Mouse (Mus musculus): ENCODE measurements around the gene Kdm2b. TPM values are rescaled to one million over a fixed set of nuclear protein-coding genes. Genes with fewer than 3 reads are reported as not detected.

The Kdm2b gene
- total RNA-seq, 2 experiments from 2014 or later = 58.6 to 59.2 TPM

DNA sequence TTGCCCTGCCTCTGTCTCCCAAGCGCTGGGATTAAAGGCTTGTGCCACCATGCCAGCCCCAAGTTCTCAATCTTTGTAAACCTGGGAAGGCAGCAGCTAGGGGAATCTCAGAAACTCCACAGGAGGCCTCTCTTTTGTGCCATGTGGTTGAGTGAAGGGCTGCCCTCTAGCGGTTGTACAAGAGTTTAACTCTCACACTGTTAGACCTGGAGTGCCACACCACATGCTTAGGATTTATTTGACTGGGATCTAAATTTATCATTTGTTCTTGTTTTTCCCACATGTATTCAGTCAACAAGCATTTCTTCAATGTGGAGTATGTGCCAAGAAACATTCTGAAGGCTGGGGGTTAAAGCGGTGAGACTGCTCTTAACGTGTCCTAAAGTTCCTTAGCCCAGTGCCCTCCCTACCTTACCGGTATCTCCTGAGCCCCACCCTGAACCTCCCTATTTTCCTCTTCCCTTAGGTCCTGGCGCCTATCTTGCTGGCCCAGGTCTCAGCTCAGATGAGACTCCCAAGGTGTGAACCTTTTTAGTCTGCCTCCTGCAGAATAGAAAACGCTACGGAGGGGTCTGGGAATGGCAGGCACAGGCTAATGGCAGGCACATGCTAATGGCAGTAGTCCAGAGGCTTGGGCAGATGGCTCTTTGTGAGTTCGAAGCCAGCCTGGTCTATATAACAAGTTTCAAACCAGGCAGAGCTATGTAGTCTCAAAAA lies 24.1 kb upstream of the Kdm2b start:
- DNase-seq (ENCODE audit: low spot score in 2 of 2) = peak; percentile 72 to 83

DNA sequence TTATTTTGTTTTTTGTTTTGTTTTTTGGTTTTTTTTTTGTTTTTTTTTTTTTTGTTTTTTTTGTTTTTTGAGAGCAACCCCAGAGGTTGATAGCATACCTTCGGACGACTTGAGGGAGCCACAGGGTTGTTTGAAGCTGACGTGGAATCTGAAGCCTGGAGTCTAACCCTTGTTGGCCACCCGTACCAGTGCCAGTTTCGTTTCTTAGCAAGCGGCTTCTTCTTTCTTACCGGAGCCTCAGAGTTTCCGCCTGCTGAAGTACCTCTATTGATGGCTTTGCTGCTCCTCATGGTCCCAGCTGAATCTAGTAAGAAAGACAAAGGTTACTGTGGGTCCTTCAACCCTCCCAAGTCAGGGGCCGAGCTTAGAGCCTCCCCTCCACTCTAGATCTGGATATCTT lies 22.1 kb upstream of the Kdm2b start:
- DNase-seq (ENCODE audit: low spot score in 2 of 2) = no peak

DNA sequence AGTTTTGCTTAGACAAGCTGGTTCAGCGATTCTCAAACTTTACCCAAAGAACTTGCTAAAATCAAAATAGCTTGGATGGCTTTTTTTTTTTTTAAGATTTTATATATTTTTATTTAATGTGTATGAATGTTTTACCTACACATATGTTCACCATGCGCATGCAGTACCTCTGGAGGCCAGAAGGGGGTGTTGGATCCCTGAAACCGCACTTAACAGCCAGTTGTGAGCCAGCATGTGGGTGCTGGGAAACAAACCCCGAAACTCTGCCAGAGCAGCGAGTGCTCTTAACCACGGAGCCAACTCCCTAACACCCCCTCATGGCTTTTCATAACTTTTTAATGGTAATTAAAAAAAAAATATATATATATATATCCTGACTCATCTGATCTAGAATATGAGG lies 21.2 kb upstream of the Kdm2b start:
- DNase-seq (ENCODE audit: low spot score in 2 of 2) = no peak

DNA sequence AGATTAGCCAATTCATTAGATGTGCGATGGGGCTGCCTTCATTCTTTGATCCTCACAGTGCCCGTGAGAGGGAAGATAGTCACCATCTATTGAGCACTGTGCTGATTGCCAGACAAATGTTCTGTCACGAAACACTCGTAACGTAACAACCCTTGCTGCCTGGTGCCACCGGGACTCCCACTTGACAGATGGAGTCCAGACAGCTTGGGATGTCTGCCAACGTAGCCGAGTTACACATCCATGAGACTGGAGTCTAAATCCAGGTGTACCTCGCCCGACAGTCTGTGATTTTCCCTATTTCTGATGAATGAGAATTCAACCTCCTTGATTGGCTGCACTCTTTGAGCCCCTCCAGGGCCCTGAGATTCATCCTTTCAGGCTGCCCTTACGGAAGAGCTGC lies 20.2 kb upstream of the Kdm2b start:
- peak in 1 of 2 experiments; percentile 39 for DNase-seq (ENCODE audit: low spot score in 2 of 2)

DNA sequence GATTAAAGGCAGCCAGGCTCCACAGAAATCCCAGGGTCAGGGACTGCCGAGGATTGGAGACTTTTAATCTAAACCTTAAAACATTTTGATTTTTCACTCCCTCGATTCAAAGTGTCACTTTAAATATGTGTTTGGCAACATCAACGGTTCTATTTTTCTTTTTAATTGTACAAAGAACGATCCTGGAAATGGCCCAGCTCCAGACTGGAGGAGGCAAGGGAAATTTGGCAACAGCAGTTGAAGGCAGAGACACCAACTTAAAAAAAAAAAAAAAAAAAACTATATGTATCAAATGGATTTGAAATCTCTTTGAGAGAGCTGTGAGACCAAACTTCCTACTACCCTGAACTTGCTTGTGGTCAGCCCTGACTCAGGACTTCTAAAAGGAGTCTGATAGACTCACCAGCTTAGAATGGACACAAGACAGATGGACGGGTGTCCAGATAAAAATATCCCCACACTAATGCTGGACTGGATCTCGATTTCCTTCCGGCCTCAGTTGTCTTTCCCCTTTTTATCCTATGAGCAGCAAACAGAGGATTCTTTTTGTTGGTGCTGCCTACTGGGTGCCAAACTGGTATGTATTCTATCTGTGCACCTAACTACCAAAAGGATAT lies 19.4 kb upstream of the Kdm2b start:
- no peak for DNase-seq (ENCODE audit: low spot score in 2 of 2)

DNA sequence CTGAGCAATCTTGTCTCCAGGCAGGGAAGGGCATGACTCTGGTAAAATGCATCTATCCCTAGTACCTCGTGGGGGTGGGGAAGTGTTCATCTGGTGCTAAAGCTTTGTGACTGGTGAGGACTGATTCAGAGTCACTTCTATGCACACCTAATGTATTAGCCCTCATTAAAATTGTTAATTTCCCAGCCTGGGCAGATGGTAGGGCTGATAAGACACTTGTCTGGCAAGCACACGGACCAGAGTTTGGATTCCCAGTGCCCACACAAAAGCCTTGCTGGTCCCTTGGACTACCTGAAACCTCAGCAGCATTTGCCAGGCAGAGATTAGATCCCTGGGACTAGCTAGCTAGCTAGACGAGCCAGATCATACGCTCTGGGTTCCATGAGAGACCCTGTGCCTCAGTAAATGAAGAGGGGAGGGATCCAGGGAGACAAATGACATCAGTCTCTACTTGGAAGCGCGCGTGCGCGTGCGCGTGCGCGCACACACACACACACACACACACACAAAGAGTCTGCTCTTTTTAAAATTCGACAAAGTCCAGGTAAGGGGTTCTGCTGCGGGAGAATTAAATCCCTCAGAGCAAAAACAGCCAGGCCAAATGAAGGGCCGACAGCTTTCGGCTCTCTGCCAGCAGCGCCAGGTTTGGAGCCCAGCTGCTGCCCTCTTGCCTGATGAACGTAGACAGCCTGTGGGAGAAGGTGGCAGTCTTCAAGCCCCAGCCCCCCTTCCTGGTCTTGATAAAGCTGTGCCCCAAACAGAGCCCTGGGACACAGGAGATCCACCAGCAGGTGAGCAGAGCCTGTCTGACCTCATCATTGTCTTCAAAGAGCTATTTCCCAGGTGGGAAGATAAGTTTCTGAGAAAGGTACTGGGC lies 16.3 kb upstream of the Kdm2b start:
- peak in 1 of 2 experiments; percentile 51 for DNase-seq (ENCODE audit: low spot score in 2 of 2)

DNA sequence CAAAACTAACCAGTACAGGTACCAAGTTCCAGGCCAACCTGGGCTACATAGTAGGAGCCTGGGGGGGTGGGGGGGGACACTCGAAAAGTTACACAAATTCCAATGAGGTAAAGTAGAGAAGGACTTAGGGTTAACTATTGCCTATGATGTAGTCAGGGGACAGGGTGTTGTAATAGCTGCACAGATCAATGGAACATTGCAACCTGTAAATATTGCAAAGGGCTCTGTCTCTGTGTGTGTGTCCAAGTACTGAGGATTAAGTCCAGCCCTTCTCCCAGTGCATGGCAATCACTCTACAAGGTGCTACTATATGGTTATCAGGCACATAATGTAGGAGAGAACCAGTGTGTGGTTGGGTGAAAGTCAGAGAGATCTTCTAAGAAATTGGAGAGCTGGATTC lies 11.3 kb upstream of the Kdm2b start:
- no peak for DNase-seq (ENCODE audit: low spot score in 2 of 2)

DNA sequence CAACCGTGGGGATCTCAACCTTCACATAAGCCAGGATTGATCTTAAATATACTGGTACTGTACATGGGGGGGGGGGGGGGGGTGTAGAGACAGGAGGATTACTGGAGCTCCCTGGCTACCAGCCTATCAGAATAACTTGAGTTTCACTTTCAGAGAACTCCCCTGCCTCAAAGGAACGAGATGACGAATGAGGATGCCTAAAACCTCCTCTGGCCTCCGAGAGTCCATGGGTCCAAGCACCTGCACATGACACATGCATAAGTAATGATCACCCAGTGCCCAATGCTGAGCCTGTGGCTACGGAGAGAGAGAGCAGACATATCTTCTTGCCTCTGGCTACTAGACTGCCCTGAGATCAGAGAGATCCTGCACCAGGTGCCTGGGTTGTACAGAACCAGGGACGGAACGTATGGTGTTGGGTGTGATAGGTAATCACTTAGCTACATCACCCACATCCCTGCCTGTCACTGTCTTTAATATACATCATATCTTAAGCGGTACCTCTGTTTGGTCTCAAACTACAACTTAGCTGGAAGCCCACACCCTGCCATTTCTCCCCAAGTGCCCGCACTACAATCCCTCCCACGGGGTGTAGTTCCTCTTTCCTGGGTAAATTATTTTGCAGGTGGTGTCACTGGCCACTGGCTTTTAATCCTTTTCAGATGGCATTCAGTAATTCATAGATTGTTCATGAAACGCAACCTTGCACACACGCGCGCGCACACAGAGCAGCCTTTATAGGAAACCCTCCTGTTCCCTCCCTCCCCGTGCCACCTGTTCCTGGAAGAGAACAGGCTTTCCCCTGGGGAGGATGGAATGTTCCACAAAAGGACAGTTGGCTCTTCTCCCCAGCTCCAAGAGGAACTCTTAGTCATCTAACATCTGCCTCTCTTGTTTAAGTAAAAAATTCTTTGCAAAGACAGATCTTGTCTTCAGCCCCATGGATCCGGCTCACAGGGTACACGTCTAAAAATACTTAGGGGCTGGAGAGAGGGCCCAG lies 7.9 kb upstream of the Kdm2b start:
- no peak for DNase-seq (ENCODE audit: low spot score in 2 of 2)

DNA sequence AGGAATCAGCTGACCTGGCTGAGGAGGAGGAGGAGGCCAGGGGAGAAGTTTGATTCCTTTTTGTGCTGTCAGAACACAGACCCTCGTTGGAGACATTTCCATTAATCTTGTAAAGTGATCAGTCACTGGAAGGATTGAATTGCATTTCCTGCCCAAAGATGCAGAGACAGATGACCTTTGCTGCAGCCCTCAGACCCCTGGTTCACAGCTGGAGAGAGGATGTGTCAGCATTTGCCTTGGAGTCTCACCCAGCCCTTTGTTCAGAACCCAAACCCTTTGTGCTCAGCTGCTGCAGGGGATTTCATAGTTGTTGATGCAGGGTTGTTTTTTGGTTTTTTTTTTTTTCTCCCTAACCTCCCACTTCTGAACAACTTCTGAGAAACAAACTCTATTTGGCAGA lies 5.3 kb upstream of the Kdm2b start:
- DNase-seq (ENCODE audit: low spot score in 2 of 2) = no peak

DNA sequence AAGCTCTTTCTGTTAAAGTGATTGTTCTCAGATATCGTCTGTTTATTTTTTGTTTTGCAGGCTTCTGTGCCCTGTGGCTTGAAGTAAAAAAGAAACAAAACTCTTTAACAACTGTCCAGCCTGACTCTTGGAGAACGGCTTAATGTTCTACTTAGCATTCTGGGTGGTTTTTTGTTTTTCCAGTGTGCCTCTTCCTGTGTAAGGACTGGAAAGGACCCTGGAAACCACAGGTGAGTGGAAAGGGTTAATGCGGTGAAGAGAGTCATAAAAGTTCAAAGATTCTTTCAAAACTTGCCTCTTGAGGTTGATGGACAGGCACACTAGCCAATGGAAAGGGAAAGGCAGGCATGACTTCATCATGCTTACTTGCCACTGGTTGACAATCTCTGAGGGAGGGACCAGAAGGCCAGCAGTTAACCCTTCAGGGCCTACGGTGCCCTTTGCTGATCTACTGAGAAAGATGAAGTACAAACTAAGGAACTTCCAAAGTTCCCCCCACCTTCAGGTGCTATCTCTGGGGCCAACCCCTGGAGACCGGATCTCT lies 4.8 kb upstream of the Kdm2b start:
- peak; percentile 90 to 94 for DNase-seq (ENCODE audit: low spot score in 2 of 2)

DNA sequence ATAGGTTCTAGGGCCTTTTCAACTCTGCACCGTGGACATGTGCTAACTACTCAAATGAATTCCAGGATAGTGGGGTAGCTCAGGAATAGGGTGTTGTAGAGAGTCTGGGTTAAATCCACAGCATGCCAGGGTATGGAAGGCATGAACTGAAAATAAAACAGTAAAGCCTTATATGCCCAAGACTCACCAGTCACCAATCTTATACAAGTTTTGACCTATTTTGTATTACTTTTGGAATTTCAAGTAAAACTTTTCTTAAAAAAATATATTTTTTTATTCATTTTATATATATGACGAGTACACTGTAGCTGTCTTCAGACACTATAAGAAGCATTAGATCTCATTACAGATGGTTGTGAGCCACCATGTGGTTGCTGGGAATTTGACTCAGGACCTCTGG lies 4.2 kb upstream of the Kdm2b start:
- no peak for DNase-seq (ENCODE audit: low spot score in 2 of 2)

DNA sequence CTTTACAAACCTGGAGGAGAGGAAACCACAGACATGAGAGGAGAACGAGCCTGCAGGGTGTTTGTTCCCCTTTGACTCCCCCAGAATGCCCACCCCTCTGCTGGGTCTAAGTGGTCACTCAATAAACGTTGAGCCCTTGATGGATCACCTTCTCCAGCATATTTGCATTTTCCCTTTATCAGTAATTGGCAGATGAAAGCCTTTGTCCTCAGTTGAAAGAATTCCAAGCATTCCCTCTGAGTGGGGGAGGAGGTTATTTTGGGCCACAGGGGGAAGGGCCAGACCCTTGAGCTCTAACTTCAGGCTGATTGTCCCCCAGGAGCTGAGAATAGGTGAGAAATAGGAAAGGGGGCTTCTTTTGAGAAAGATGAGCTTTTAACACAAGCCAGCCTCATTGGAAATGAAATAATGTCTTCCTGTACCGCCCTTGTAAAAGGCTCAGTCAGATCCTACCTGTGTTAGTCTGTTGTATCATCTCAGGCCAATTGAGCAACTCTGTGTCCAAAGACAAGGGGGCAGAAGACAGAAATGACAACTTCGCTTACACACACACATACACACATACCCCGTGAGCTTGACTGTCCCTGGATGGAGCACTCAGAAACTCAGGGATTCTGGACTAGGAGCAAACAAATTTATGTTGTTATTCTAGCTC lies 1.9 kb upstream of the Kdm2b start:
- no peak for DNase-seq (ENCODE audit: low spot score in 2 of 2)

DNA sequence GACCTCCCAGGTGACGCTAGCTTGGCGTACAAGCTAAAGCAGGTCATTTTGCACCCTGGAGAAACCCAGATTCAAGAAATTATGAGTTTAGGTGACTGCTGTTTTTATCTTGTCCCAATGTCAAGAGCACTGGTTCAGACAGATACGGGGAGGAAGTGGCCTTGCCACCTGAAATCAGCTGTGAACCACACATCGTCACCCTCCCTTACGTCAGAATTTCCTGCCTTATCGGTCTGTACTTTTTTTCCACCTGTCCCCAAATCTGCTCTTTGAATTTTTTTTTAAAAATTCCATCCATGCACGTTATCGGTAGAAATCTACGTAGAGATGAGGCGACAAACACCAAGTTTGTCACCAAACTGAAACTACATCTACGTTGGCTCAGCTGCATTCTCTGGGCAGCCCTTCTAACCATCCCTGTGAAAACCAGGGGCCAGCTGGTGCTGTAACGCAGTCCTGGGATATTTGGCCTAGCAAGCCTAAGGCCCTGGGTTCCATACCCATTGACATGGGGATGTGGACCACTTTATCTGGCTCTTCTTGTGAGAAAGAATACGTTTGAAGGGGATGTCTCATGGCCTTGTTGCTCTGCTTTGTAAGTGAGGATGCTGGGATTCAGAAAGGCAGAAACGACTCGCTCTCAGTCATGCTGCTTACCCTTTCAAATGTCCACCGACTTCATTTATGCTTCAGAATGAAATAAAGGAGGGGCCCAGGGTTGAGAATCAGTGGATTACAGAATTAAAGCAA lies 963 bp upstream of the Kdm2b start:
- DNase-seq (ENCODE audit: low spot score in 2 of 2) = no peak

DNA sequence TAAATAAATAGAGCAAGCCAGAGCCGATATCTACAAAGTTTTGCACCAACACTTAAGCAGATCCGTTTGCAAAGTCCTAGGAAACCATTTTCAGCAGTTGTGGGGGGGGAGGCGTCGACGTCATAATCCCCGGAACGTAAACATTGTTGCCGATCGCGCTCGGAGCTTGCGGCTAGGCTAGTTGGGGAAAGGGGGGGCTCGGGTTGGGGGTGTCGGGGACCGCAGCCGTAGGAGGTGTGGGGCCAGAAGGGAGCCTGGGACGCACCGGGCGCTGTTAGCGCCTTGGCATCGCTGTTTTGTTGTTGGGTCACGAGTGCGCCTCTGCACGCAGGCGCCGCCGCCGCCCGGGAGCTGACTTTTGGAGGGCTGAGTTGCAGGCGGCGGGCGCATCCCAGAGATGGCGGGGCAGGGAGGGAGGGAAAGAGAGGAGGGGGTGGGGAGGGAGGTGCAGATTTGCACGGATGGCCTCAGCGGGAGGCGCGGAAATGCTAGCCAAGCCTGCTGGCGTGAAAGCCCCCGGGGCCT lies 560 bp downstream of the Kdm2b start:
- peak; percentile 66 to 79 for DNase-seq (ENCODE audit: low spot score in 2 of 2)

DNA sequence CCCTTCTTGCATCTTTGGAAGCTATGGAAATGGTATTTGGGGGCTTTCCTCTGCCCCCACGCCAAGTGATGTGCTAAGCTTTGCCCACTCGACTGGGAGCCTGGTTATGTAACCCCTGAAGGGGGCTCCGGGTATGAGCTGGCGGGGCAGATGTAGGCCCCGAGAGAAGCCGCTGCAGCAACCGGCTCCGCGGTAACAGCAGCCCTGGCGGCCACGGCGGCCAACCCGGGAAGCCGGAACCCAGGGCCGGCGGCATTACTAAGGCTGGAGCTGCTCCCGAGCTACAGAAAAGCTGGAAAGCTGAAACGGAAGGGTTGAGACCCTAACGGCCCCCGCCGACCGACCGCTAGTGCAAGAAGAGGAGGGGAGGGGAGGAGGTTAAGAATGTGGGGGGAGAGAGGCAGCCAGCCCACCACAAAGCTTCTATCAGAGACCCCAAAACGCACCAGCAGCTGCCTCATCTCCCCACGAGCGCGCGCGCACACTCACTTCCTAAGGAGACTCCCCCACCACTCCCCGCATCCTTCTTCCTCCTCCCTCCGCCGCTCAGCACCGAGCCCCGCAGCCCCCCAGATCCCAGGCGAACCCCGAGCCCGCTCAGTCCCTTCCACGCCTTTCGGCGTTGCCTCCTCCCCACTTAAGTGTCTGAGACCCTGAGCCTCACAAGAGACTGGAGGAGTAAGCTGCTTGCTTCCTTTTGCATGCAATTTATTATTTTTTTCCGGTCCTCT lies 1.4 kb downstream of the Kdm2b start:
- DNase-seq (ENCODE audit: low spot score in 2 of 2) = peak; percentile 49 to 63

DNA sequence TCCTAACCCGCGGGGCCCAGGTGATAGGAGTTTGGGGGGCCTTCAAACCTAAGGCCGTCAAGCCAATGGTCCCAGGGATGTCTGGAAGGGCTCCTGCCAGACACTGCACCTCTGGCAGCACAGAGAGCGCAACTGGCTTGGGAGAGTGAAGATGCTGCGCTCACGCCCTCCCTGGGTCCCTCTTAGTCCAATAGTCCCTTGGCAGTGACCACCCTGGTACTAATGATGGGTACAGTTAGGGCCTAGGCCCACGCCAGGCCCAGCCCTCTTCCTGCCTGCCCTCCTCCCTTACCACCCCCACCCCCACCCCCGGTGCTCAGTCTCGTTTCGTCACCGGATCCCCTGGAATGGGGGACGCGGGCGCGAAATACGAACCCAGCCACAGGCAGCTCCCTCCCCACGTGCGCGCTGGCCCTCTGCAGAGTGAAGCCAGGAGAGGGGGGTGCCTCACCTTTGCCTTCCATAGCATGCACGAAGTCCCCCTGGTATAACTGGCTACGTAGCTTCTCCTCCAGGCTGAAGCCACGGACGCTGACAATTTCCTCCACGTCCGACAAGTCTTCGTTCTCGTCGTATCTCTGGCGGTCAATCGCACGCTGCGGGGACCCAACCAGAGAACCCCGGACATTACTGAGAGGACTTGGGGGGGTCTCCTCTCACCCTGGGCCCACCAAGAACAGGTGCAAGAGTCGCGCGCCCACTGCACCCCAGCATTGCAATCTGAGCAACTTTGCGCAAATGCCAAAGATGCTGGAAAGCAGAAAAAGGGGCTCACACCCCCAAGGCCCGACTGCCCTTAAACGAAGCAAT lies 2.2 kb downstream of the Kdm2b start:
- peak; percentile 62 to 68 for DNase-seq (ENCODE audit: low spot score in 2 of 2)

DNA sequence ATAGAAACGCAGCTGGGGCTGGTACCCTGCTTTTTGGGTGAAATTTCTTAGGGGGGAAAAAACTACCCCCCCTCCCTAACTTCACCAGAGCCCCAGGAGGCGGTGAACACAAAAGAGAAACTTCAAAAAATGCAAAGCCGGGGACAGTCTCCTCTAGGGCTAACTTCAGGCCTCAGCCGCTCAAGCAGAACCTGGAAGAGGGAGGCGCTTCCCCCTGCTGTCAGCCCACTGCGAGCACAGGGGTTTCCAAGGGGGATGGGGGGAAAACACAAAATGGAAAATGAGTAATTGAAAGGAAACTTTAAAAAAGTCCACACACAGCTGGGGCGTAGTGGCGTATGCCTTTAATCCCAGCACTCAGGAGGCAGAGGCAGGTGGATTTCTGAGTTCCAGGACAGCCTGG lies 3.5 kb downstream of the Kdm2b start:
- no peak for DNase-seq (ENCODE audit: low spot score in 2 of 2)

DNA sequence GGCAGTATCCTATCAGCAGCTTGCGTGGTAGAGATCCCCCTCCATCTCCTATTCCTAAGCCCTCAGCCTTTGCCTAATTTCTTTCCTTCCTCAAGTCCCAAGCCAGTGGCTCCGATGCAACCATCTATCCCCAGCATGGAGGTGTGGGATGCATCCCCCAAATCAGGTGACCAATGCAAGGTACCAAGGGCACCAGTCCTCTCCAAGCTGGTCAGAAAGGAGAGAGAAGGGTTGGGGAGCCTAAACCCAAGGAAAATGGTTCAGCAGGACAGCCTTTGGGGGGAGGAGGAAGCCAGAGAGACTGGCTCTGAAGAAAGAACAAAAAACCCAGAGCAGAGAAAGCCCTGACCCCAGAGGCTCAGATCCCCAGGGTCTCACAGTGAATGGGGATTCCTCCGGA lies 4.3 kb downstream of the Kdm2b start:
- DNase-seq (ENCODE audit: low spot score in 2 of 2) = no peak

Data from layer of hippocampus, postnatal 10 days (tissue).